ENCODE assay signal across 14 mouse cellular contexts in the genomic region with DNA sequence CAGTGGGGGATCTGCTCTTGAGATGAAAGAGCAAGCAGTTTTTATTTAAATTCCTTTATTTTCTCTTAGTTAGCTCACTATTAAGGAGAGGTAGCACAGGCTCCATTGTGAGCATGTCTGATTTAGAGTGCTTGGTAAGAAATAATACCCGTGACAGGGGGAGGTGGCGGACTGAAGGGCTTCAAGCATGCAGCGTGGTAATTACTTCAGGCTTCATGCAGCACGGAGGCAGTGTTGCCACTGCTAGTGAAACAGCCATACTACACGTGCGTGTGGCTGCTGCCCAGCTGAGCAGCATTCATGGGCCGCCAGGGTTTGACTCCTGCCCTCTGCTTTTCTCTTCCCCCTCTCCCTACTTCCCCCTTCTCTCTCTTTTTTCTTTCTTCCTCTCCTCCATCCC. TPM values are rescaled to one million over a fixed set of nuclear protein-coding genes. Genes with fewer than 3 reads are reported as not detected.
DNase-seq lines count a peak whose midpoint lies in the region; ATAC-seq and TF ChIP-seq lines count a peak whose summit lies in the region.
"Had no signal": no experiment of that assay in that cellular context is flagged by ENCODE, and none has a peak within 500 bp of the region (broad histone marks: within the 10 kb centered on the region; RNA-seq: fewer than 3 reads in every experiment).

No protein-coding gene starts in this region.

- peak overlapping the region; percentile 20; the same call in 1 of the 2 replicates for H3K4me2 ChIP-seq in forebrain, embryonic 15.5 days (replicated peaks)
- H3K4me2 ChIP-seq in midbrain, embryonic 12.5 days (replicated peaks): no peak overlapping the region; the same call in 1 of the 2 replicates
- H3K4me2 ChIP-seq in stomach, postnatal 0 days (replicated peaks; ENCODE audit: low read depth): no peak overlapping the region
- H3K4me2 ChIP-seq: heart, embryonic 11.5 days; liver, embryonic 12.5 days had no signal

- 5% methylated on average over 7 of the region's 7 CpGs for WGBS in forebrain, embryonic 15.5 days
- 25% methylated on average over 7 of the region's 7 CpGs for whole genome bisulfite sequencing in midbrain, embryonic 12.5 days
- 61% methylated on average over 7 of the region's 7 CpGs for WGBS in stomach, postnatal 0 days

- no peak overlapping the region; the same call in 1 of the 2 replicates for H3K9ac ChIP-seq in forebrain, embryonic 15.5 days (replicated peaks)
- no peak overlapping the region for H3K9ac ChIP-seq in midbrain, embryonic 12.5 days (replicated peaks)
- no peak overlapping the region for H3K9ac ChIP-seq in stomach, postnatal 0 days (ENCODE audit: low read length)
- H3K9ac ChIP-seq: liver, embryonic 12.5 days had no signal

- peaks cover 14% of the 10 kb centered on the region for H3K27me3 ChIP-seq in E14TG2a.4 (ENCODE audit: insufficient read depth, low read length)
- H3K27me3 ChIP-seq in forebrain, embryonic 15.5 days: no peaks in the 10 kb centered on the region
- no peaks in the 10 kb centered on the region for H3K27me3 ChIP-seq in midbrain, embryonic 12.5 days
- no peaks in the 10 kb centered on the region for H3K27me3 ChIP-seq in stomach, postnatal 0 days (ENCODE audit: control insufficient read depth, insufficient read depth, low read length)
- H3K27me3 ChIP-seq: Patski had no signal

- TF ChIP-seq CTCF in E14TG2a.4 (conservative IDR thresholded peaks at IDR 0.05; ENCODE audit: low read length): no peak
- TF ChIP-seq CTCF in stomach, postnatal 0 days (IDR thresholded peaks at IDR 0.05; ENCODE audit: low read depth): no peak

- ATAC-seq in forebrain, embryonic 15.5 days (replicated peaks): peak; percentile 66
- ATAC-seq in midbrain, embryonic 12.5 days (ENCODE audit: low FRiP score, low read depth): peak; percentile 80
- ATAC-seq in CD4-positive, CD25-positive, alpha-beta regulatory T cell, adult 4 months: no peak
- ATAC-seq in stomach, postnatal 0 days (ENCODE audit: low FRiP score, low TSS enrichment): no peak
- ATAC-seq: liver, embryonic 12.5 days; Patski had no signal

- H3K4me3 ChIP-seq in E14TG2a.4 (replicated peaks; ENCODE audit: low read length): 0 out of 2 replicates have a peak overlapping the region, but pooled peaks have one; percentile 23
- H3K4me3 ChIP-seq in forebrain, embryonic 15.5 days: no peak overlapping the region
- no peak overlapping the region for H3K4me3 ChIP-seq in midbrain, embryonic 12.5 days
- H3K4me3 ChIP-seq in stomach, postnatal 0 days (ENCODE audit: low read depth, low read length): no peak overlapping the region
- H3K4me3 ChIP-seq: liver, embryonic 12.5 days had no signal

- H3K27ac ChIP-seq in forebrain, embryonic 15.5 days (replicated peaks): 0 out of 2 replicates have a peak overlapping the region, but pooled peaks have one; percentile 14
- H3K27ac ChIP-seq in midbrain, embryonic 12.5 days (replicated peaks): no peak overlapping the region
- H3K27ac ChIP-seq in stomach, postnatal 0 days (replicated peaks): no peak overlapping the region
- H3K27ac ChIP-seq: liver, embryonic 12.5 days had no signal

- peaks cover 32% of the 10 kb centered on the region for H3K4me1 ChIP-seq in E14TG2a.4 (replicated peaks; ENCODE audit: low read depth, low read length)
- peaks cover 37% of the 10 kb centered on the region for H3K4me1 ChIP-seq in forebrain, embryonic 15.5 days
- H3K4me1 ChIP-seq in midbrain, embryonic 12.5 days: peaks cover 19% of the 10 kb centered on the region
- no peaks in the 10 kb centered on the region for H3K4me1 ChIP-seq in stomach, postnatal 0 days (replicated peaks; ENCODE audit: control insufficient read depth, insufficient read depth)
- H3K4me1 ChIP-seq: liver, embryonic 12.5 days had no signal

- TF ChIP-seq EP300 in stomach, postnatal 0 days (optimal IDR thresholded peaks at IDR 0.05): no peak

- peak; percentile 40 for DNase-seq in embryo, embryonic 10 days (ENCODE audit: low spot score)
- no peak for DNase-seq in embryo, embryonic 9.5 days (ENCODE audit: extremely low spot score)
- DNase-seq in cerebellum, adult 11-12 months: no peak
- no peak for DNase-seq in stomach, postnatal 0 days (ENCODE audit: low spot score)
- DNase-seq: gastrocnemius, postnatal 10 days; heart, postnatal 4 days; kidney, adult 2 months had no signal

- no peaks in the 10 kb centered on the region for H3K9me3 ChIP-seq in E14TG2a.4 (ENCODE audit: low read length)
- no peaks in the 10 kb centered on the region for H3K9me3 ChIP-seq in forebrain, embryonic 15.5 days
- H3K9me3 ChIP-seq in midbrain, embryonic 12.5 days: no peaks in the 10 kb centered on the region
- H3K9me3 ChIP-seq in stomach, postnatal 0 days (ENCODE audit: control insufficient read depth, low read length): no peaks in the 10 kb centered on the region
- H3K9me3 ChIP-seq: liver, embryonic 12.5 days had no signal

- no peaks in the 10 kb centered on the region for H3K36me3 ChIP-seq in E14TG2a.4 (ENCODE audit: insufficient read depth, low read length)
- peaks cover 15% of the 10 kb centered on the region for H3K36me3 ChIP-seq in forebrain, embryonic 15.5 days
- H3K36me3 ChIP-seq in midbrain, embryonic 12.5 days: peaks cover 12% of the 10 kb centered on the region
- H3K36me3 ChIP-seq in stomach, postnatal 0 days (ENCODE audit: control insufficient read depth, insufficient read depth, low read length): no peaks in the 10 kb centered on the region
- H3K36me3 ChIP-seq: liver, embryonic 12.5 days had no signal

RNA-seq across cellular contexts. Expression of a gene that starts 7.3 kb away (rescaled TPM):
- polyA plus RNA-seq in forebrain, embryonic 15.5 days (2015; fragmentation: Nextera tagmentation; extraction: Ambion mirVana): 12.5 and 16.4 TPM in 2 replicates
- 7.4 and 7.9 TPM in 2 replicates for polyA plus RNA-seq in midbrain, embryonic 12.5 days (2016; fragmentation: Nextera tagmentation; extraction: Ambion mirVana)
- polyA plus RNA-seq in CD4-positive, CD25-positive, alpha-beta regulatory T cell, adult 4 months (2017; shearing (Covaris generic)): not detected
- 0.29 and 0.35 TPM in 2 replicates for polyA plus RNA-seq in stomach, postnatal 0 days (2015; fragmentation: Nextera tagmentation; extraction: Ambion mirVana)

RNA-seq across cellular contexts. Expression of a gene that starts 26.2 kb away (rescaled TPM):
- polyA plus RNA-seq in forebrain, embryonic 15.5 days (2015; fragmentation: Nextera tagmentation; extraction: Ambion mirVana): 0.08 and 0.14 TPM in 2 replicates
- 0.20 TPM in 1 of 2 replicates, not detected in the other for polyA plus RNA-seq in midbrain, embryonic 12.5 days (2016; fragmentation: Nextera tagmentation; extraction: Ambion mirVana)
- polyA plus RNA-seq in CD4-positive, CD25-positive, alpha-beta regulatory T cell, adult 4 months (2017; shearing (Covaris generic)): not detected
- 0.22 and 0.39 TPM in 2 replicates for polyA plus RNA-seq in stomach, postnatal 0 days (2015; fragmentation: Nextera tagmentation; extraction: Ambion mirVana)
- polyA plus RNA-seq: Patski had no signal

Comparison
In these comparisons a context has a peak if more than half of its experiments do, and no peak if none do; other contexts are left out.
1. ATAC-seq: peak in forebrain, embryonic 15.5 days (single experiment) and midbrain, embryonic 12.5 days (single experiment); none in CD4-positive, CD25-positive, alpha-beta regulatory T cell, adult 4 months (single experiment) and stomach, postnatal 0 days (single experiment).